ENCODE assay signal across 10 mouse cellular contexts in the genomic region with DNA sequence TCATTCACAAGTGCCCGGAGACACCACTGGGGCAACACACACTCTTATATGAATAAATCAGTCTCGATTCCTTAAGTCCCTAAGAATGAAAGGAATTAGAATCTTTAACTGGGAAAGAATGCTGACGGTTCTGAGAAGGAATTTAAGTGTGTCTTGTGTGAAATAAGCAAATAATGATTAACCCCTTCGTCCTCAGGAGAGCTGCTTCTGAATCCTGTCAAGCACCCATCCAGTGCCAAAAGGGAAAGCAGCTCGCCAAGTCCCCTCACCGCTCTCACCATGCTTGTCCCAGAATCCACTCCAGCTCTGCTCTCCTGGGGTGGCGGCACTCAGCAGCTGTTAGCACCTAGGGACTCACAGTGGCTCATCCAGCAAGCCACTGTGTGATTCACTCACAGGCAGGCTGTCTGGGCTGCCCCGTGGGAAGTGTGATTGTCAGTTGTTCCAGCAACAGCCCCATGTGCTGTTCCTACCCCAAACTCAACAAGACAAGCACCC. TPM values are rescaled to one million over a fixed set of nuclear protein-coding genes. Genes with fewer than 3 reads are reported as not detected.
DNase-seq lines count a peak whose midpoint lies in the region; ATAC-seq and TF ChIP-seq lines count a peak whose summit lies in the region.
"Had no signal": no experiment of that assay in that cellular context is flagged by ENCODE, and none has a peak within 500 bp of the region (broad histone marks: within the 10 kb centered on the region; RNA-seq: fewer than 3 reads in every experiment).

No protein-coding gene starts in this region.

- H3K27me3 ChIP-seq in neural tube, embryonic 12.5 days (replicated peaks), result no peaks in the 10 kb centered on the region
- H3K27me3 ChIP-seq in kidney, embryonic 16.5 days (ENCODE audit: insufficient read depth, low read length), result no peaks in the 10 kb centered on the region
- no peaks in the 10 kb centered on the region for H3K27me3 ChIP-seq in stomach, embryonic 16.5 days (ENCODE audit: control insufficient read depth, insufficient read depth, low read length)
- H3K27me3 ChIP-seq: CH12.LX; megakaryocyte, embryonic 14.5 days had no signal

- H3K27ac ChIP-seq in gastrocnemius, adult 2 months, result peak overlapping the region; percentile 56; the same call in 1 of the 2 replicates
- H3K27ac ChIP-seq in neural tube, embryonic 12.5 days, result no peak overlapping the region
- H3K27ac ChIP-seq in kidney, embryonic 16.5 days (ENCODE audit: low read length), result no peak overlapping the region
- H3K27ac ChIP-seq in stomach, embryonic 16.5 days (ENCODE audit: low read length), result peak overlapping the region; percentile 15; the same call in 1 of the 2 replicates

- intact Hi-C loops in gastrocnemius, adult 2 months (cut with DNase I), result no loop called here

- peaks cover 61% of the 10 kb centered on the region for H3K4me1 ChIP-seq in neural tube, embryonic 12.5 days
- H3K4me1 ChIP-seq in kidney, embryonic 16.5 days (ENCODE audit: insufficient read depth, low read length), result peaks cover 50% of the 10 kb centered on the region
- H3K4me1 ChIP-seq in stomach, embryonic 16.5 days (ENCODE audit: control insufficient read depth, insufficient read depth, low read length), result peaks cover 56% of the 10 kb centered on the region

- no peak overlapping the region for H3K4me2 ChIP-seq in neural tube, embryonic 12.5 days (replicated peaks)
- no peak overlapping the region for H3K4me2 ChIP-seq in kidney, embryonic 16.5 days (replicated peaks; ENCODE audit: low read depth, low read length)
- H3K4me2 ChIP-seq in stomach, embryonic 16.5 days (ENCODE audit: low read depth, low read length), result no peak overlapping the region

- H3K36me3 ChIP-seq in neural tube, embryonic 12.5 days, result 0 out of 2 replicates have a peak, but pooled peaks cover under 1% of the 10 kb centered on the region
- no peaks in the 10 kb centered on the region for H3K36me3 ChIP-seq in kidney, embryonic 16.5 days (ENCODE audit: insufficient read depth, low read length)
- H3K36me3 ChIP-seq in stomach, embryonic 16.5 days (ENCODE audit: control insufficient read depth, insufficient read depth, low read length), result no peaks in the 10 kb centered on the region

- no peak overlapping the region for H3K9ac ChIP-seq in neural tube, embryonic 12.5 days
- 0 out of 2 replicates have a peak overlapping the region, but pooled peaks have one; percentile 1 for H3K9ac ChIP-seq in kidney, embryonic 16.5 days (replicated peaks; ENCODE audit: low read length)
- H3K9ac ChIP-seq in stomach, embryonic 16.5 days (ENCODE audit: low read length), result peak overlapping the region; percentile 38; the same call in 1 of the 2 replicates

- 57% methylated on average over 8 of the region's 8 CpGs for WGBS in neural tube, embryonic 12.5 days
- 39% methylated on average over 8 of the region's 8 CpGs for WGBS in kidney, embryonic 16.5 days
- 37% methylated on average over 8 of the region's 8 CpGs for WGBS in stomach, embryonic 16.5 days

- H3K4me3 ChIP-seq in gastrocnemius, adult 2 months, result no peak overlapping the region
- H3K4me3 ChIP-seq in neural tube, embryonic 12.5 days, result no peak overlapping the region
- no peak overlapping the region for H3K4me3 ChIP-seq in kidney, embryonic 16.5 days (ENCODE audit: low read length)
- H3K4me3 ChIP-seq in stomach, embryonic 16.5 days (replicated peaks; ENCODE audit: low read length), result no peak overlapping the region

- no peaks in the 10 kb centered on the region for H3K9me3 ChIP-seq in neural tube, embryonic 12.5 days
- no peaks in the 10 kb centered on the region for H3K9me3 ChIP-seq in kidney, embryonic 16.5 days (ENCODE audit: low read length)
- H3K9me3 ChIP-seq in stomach, embryonic 16.5 days (replicated peaks; ENCODE audit: control insufficient read depth, low read length), result no peaks in the 10 kb centered on the region
- H3K9me3 ChIP-seq: megakaryocyte, embryonic 14.5 days had no signal

- no peak for DNase-seq in gastrocnemius, adult 2 months
- no peak for DNase-seq in gastrocnemius, postnatal 4 days (ENCODE audit: low spot score in 2 of 2)
- no peak for DNase-seq in neural tube, embryonic 10.5 days (ENCODE audit: extremely low spot score, low spot score)
- DNase-seq in urinary bladder, postnatal 4 days (ENCODE audit: low spot score in 2 of 2), result no peak
- DNase-seq in embryo, embryonic 10.5 days (ENCODE audit: low spot score), result no peak

- 0 out of 2 replicates have a peak, but pooled peaks have one; percentile 48 for ATAC-seq in neural tube, embryonic 12.5 days (ENCODE audit: low FRiP score, low read depth)
- no peak for ATAC-seq in kidney, embryonic 16.5 days (ENCODE audit: low FRiP score, low TSS enrichment)
- no peak for ATAC-seq in stomach, embryonic 16.5 days (ENCODE audit: insufficient read depth, low FRiP score)

- TF ChIP-seq CTCF in gastrocnemius, adult 2 months (IDR thresholded peaks at IDR 0.05), result no peak

RNA-seq across cellular contexts. Expression of a gene that starts 7.4 kb away (rescaled TPM):
- total RNA-seq in gastrocnemius, adult 2 months (2021), result 10 to 100 TPM in 1 of 2 experiments, 1 to 10 TPM in 1; 7.8 to 11.8 TPM
- 10 to 100 TPM; 70.4 to 84.2 TPM for total RNA-seq in gastrocnemius, postnatal 4 days (2021)
- polyA plus RNA-seq in neural tube, embryonic 12.5 days (2016; fragmentation: Nextera tagmentation; extraction: Ambion mirVana), result 259 and 292 TPM in 2 replicates
- polyA plus RNA-seq in kidney, embryonic 16.5 days (2015; fragmentation: Nextera tagmentation; extraction: Ambion mirVana), result 122 and 126 TPM in 2 replicates
- 145 and 159 TPM in 2 replicates for polyA plus RNA-seq in stomach, embryonic 16.5 days (2015; fragmentation: Nextera tagmentation; extraction: Ambion mirVana)

Comparison
In these comparisons a context has a peak if more than half of its experiments do, and no peak if none do; other contexts are left out.
1. H3K27ac ChIP-seq: peak in gastrocnemius, adult 2 months (single experiment) and stomach, embryonic 16.5 days (single experiment); none in neural tube, embryonic 12.5 days (single experiment) and kidney, embryonic 16.5 days (single experiment).